Mouse (Mus musculus): ENCODE measurements around the gene Tctex1d2. TPM values are rescaled to one million over a fixed set of nuclear protein-coding genes. Genes with fewer than 3 reads are reported as not detected.

Tctex1d2 gene
- polyA plus RNA-seq, 2 experiments = 3.1 to 6.4 TPM

DNA sequence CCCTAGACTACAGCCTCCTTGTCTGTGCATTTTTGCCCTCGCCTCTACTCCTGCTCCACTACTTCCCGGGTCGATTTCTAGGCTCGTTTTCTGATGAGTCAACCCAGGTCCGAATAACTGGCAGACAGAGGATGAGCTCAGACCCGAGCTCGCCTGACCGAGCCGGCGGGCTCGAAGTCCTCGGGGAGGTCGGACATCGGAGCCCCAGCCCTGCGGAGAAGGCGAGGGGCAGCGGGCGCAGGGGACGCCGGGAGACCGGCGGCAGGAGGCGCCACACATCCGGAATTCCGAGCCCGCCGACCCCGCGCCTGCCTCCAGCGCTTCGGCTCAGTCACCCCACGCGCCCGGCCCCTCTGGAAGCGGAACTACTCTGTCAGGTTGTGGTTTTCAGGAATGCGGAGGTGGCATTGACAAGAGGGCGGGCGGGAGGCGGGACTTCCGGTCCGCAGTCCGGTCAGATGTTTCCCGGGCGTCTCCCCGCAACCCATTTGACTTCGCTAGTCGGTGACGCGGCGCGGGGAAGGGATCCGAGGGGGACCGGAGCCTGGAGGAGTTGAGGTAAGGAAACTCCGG lies 11.1 kb downstream of the Tctex1d2 start, which contains the start of gene Pcyt1a:
Gene Pcyt1a (plus strand): TSS at position 448 of the 573 bp plus-strand sequence.
- Histone ChIP-seq H3K27me3 (ENCODE audit: control insufficient read depth, insufficient read depth, low read length) (no peaks in the 10 kb centered on the region), H3K4me2 (ENCODE audit: low read depth) (peak within 1 kb of the TSS; percentile 90), H3K9ac (replicated peaks) (peak within 1 kb of the TSS; percentile 99), H3K4me3 (ENCODE audit: insufficient read depth in 1 of 2, low read depth in 2 of 2, low read length in 2 of 2) (peak within 1 kb of the TSS; percentile 87 to 95), H3K27ac (peak within 1 kb of the TSS; percentile 91), H3K4me1 (replicated peaks; ENCODE audit: control insufficient read depth in 2 of 2, insufficient read depth in 2 of 2, low read length in 1 of 2) (peaks cover 25 to 29% of the 10 kb centered on the region in 2 experiments), H3K9me3 (ENCODE audit: control insufficient read depth, low read length) (no peaks in the 10 kb centered on the region), H3K36me3 (replicated peaks; ENCODE audit: control insufficient read depth, insufficient read depth, low read depth) (no peaks in the 10 kb centered on the region; the same call in none of the 2 replicates)
- 2% methylated on average over 54 of the region's 54 CpGs for WGBS (ENCODE audit: insufficient replicate concordance)
- ATAC-seq (ENCODE audit: insufficient read depth) (peak; percentile 95), DNase-seq (ENCODE audit: low read depth in 3 of 3, low spot score in 3 of 3) (peak; percentile 87 to 90 (median 88))
- TF ChIP-seq EP300 (IDR thresholded peaks at IDR 0.05; ENCODE audit: low read depth) (no peak; the same call in none of the 2 replicates), CTCF (IDR thresholded peaks at IDR 0.05; ENCODE audit: low read depth) (no peak; the same call in 1 of the 2 replicates)

GRCm38 (mm10) chr16:32431047-32431591 lies 11.6 kb downstream of the Tctex1d2 start:
- Histone ChIP-seq H3K9me3 (ENCODE audit: control insufficient read depth, low read length) (no peaks in the 10 kb centered on the region), H3K27ac (peak overlapping the region; percentile 91), H3K4me1 (replicated peaks; ENCODE audit: control insufficient read depth in 2 of 2, insufficient read depth in 2 of 2, low read length in 1 of 2) (peaks cover 25 to 29% of the 10 kb centered on the region in 2 experiments), H3K4me2 (ENCODE audit: low read depth) (peak overlapping the region; percentile 90), H3K9ac (replicated peaks) (peak overlapping the region; percentile 99), H3K36me3 (replicated peaks; ENCODE audit: control insufficient read depth, insufficient read depth, low read depth) (peaks cover 4% of the 10 kb centered on the region), H3K27me3 (ENCODE audit: control insufficient read depth, insufficient read depth, low read length) (no peaks in the 10 kb centered on the region), H3K4me3 (ENCODE audit: insufficient read depth in 1 of 2, low read depth in 2 of 2, low read length in 2 of 2) (peak overlapping the region; percentile 87 to 95)
- TF ChIP-seq CTCF (IDR thresholded peaks at IDR 0.05; ENCODE audit: low read depth) = no peak
- no peak for TF ChIP-seq EP300 (IDR thresholded peaks at IDR 0.05; ENCODE audit: low read depth)
- DNase-seq (ENCODE audit: low read depth in 3 of 3, low spot score in 3 of 3) = no peak
- WGBS (ENCODE audit: insufficient replicate concordance) = 2% methylated on average over 28 of the region's 28 CpGs
- ATAC-seq (ENCODE audit: insufficient read depth) = peak; percentile 71

DNA sequence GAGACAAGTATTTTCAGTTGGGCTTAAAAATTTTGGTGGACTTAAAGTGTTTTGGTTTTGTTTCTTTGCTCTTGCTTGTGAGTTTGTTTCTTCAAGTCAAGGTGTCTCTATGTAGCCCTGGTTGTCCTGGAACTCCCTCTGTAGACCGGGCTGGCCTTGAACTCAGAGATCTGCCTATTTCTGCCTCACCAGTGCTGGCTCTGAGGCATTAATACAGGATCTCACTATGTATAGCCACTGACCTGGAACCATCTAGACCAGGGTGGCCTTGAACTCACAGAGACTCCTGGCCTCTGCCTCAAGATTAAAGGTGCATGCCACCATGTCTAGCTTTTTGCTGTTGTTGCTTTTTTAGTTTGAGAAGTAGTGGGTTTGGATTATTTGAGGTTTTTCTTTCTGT lies 12.4 kb downstream of the Tctex1d2 start:
- H3K4me1 ChIP-seq (replicated peaks; ENCODE audit: control insufficient read depth in 2 of 2, insufficient read depth in 2 of 2, low read length in 1 of 2) = peaks cover 26 to 29% of the 10 kb centered on the region in 2 experiments
- H3K27me3 ChIP-seq (ENCODE audit: control insufficient read depth, insufficient read depth, low read length) = no peaks in the 10 kb centered on the region
- no peak for TF ChIP-seq EP300 (IDR thresholded peaks at IDR 0.05; ENCODE audit: low read depth)
- TF ChIP-seq CTCF (IDR thresholded peaks at IDR 0.05; ENCODE audit: low read depth) = no peak
- ATAC-seq (ENCODE audit: insufficient read depth) (no peak), DNase-seq (ENCODE audit: low read depth in 3 of 3, low spot score in 3 of 3) (no peak)
- H3K36me3 ChIP-seq (replicated peaks; ENCODE audit: control insufficient read depth, insufficient read depth, low read depth) = peaks cover 6% of the 10 kb centered on the region
- WGBS (ENCODE audit: insufficient replicate concordance) = 77% methylated on average over 1 of the region's 1 CpGs
- peak overlapping the region; percentile 91 for H3K27ac ChIP-seq
- peak overlapping the region; percentile 87 to 95 for H3K4me3 ChIP-seq (ENCODE audit: insufficient read depth in 1 of 2, low read depth in 2 of 2, low read length in 2 of 2)
- H3K9ac ChIP-seq (replicated peaks) = peak overlapping the region; percentile 99
- H3K4me2 ChIP-seq (ENCODE audit: low read depth) = peak overlapping the region; percentile 90
- H3K9me3 ChIP-seq (ENCODE audit: control insufficient read depth, low read length) = no peaks in the 10 kb centered on the region

- ATAC-seq (ENCODE audit: insufficient read depth) (no peak), DNase-seq (ENCODE audit: low read depth in 3 of 3, low spot score in 3 of 3) (no peak)
- Histone ChIP-seq H3K36me3 (replicated peaks; ENCODE audit: control insufficient read depth, insufficient read depth, low read depth) (peaks cover 13% of the 10 kb centered on the region), H3K27ac (no peak overlapping the region; the same call in 1 of the 2 replicates), H3K9me3 (ENCODE audit: control insufficient read depth, low read length) (no peaks in the 10 kb centered on the region), H3K4me3 (ENCODE audit: insufficient read depth in 1 of 2, low read depth in 2 of 2, low read length in 2 of 2) (peak overlapping the region in 1 of 2 experiments; percentile 26; a peak in 2 of 4 replicates), H3K27me3 (ENCODE audit: control insufficient read depth, insufficient read depth, low read length) (no peaks in the 10 kb centered on the region), H3K9ac (replicated peaks) (no peak overlapping the region; the same call in 1 of the 2 replicates), H3K4me2 (ENCODE audit: low read depth) (peak overlapping the region; percentile 90), H3K4me1 (replicated peaks; ENCODE audit: control insufficient read depth in 2 of 2, insufficient read depth in 2 of 2, low read length in 1 of 2) (peaks cover 29 to 30% of the 10 kb centered on the region in 2 experiments)
- WGBS (ENCODE audit: insufficient replicate concordance) = 65% methylated on average over 2 of the region's 2 CpGs
- TF ChIP-seq EP300 (IDR thresholded peaks at IDR 0.05; ENCODE audit: low read depth) = no peak
- TF ChIP-seq CTCF (IDR thresholded peaks at IDR 0.05; ENCODE audit: low read depth) = no peak
Measured at GRCm38 (mm10) chr16:32433138-32433537, 13.6 kb downstream of the Tctex1d2 start.

DNA sequence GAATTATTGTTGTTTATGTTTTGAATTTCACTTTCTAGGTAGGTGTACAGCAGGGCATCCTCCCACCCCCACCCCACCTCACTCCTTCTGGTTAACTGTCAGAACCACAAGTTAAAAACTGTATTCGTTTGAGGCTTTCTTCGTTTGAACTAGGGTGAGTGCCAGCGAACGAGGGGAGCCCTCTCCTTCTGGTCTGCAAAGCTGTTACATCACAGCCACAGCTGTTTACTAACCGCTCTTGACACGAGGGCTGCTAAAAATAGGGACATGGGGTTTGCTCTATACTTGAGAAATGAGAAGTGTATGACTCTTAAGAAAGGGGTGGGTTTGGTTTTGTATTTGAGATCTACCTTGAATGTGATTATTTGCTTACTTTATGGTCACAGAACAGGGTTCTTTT lies 14.6 kb downstream of the Tctex1d2 start:
- Histone ChIP-seq H3K36me3 (replicated peaks; ENCODE audit: control insufficient read depth, insufficient read depth, low read depth) (peaks cover 13% of the 10 kb centered on the region), H3K4me1 (replicated peaks; ENCODE audit: control insufficient read depth in 2 of 2, insufficient read depth in 2 of 2, low read length in 1 of 2) (peaks cover 29 to 30% of the 10 kb centered on the region in 2 experiments), H3K4me2 (ENCODE audit: low read depth) (peak overlapping the region; percentile 90), H3K9ac (replicated peaks) (0 out of 2 replicates have a peak overlapping the region, but pooled peaks have one; percentile 1), H3K27ac (0 out of 2 replicates have a peak overlapping the region, but pooled peaks have one; percentile 24), H3K4me3 (ENCODE audit: insufficient read depth in 1 of 2, low read depth in 2 of 2, low read length in 2 of 2) (no peak overlapping the region), H3K27me3 (ENCODE audit: control insufficient read depth, insufficient read depth, low read length) (no peaks in the 10 kb centered on the region), H3K9me3 (ENCODE audit: control insufficient read depth, low read length) (no peaks in the 10 kb centered on the region)
- ATAC-seq (ENCODE audit: insufficient read depth) = no peak
- TF ChIP-seq EP300 (IDR thresholded peaks at IDR 0.05; ENCODE audit: low read depth) (no peak), CTCF (IDR thresholded peaks at IDR 0.05; ENCODE audit: low read depth) (no peak)
- no peak for DNase-seq (ENCODE audit: low read depth in 3 of 3, low spot score in 3 of 3)
- WGBS (ENCODE audit: insufficient replicate concordance) = 9% methylated on average over 6 of the region's 6 CpGs
